ENCODE assay signal across 7 mouse cellular contexts in the genomic region with DNA sequence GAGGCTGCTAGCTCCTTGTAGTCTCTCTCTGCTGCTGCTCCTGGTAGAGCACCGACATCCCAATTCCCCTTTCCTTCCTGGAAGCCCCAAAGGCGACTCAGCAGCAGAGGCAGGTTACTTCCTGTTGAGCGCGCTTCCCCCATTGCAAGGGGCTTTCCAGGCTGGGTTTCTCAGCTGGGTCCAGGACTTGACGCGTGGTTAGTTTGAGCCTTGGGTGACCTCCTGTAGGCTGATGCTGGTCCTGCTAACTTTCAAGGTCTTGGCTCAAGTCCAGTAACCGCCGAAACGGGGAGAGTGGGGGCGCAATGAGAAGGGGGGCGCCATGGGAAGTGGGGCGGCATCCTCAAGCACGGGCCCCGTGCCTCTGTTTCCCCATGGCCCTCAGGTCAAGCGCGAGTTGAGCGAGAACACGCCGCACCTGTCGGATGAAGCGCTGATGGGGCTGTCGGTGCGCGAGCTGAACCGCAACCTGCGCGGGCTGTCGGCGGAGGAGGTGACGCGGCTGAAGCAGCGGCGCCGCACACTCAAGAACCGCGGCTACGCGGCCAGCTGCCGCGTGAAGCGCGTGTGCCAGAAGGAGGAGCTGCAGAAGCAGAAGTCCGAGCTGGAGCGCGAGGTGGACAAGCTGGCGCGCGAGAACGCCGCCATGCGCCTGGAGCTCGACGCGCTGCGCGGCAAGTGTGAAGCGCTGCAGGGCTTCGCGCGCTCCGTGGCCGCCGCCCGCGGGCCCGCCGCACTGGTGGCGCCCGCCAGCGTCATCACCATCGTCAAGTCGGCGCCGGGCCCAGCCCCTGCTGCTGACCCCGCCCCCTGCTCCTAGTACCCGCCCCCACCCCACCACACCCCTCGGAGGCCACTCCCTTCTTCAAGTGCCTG. TPM values are rescaled to one million over a fixed set of nuclear protein-coding genes. Genes with fewer than 3 reads are reported as not detected.
DNase-seq lines count a peak whose midpoint lies in the region; ATAC-seq and TF ChIP-seq lines count a peak whose summit lies in the region.

No protein-coding gene starts in this region.

- peak overlapping the region; percentile 89 for H3K4me2 ChIP-seq in liver, embryonic 12.5 days
- H3K4me2 ChIP-seq in midbrain, postnatal 0 days (ENCODE audit: low read depth, low read length, poor library complexity, severe bottlenecking), result peak overlapping the region; percentile 91

- peak overlapping the region; percentile 66; the same call in 1 of the 2 replicates for H3K27ac ChIP-seq in liver, embryonic 12.5 days
- H3K27ac ChIP-seq in midbrain, postnatal 0 days (ENCODE audit: low read depth, low read length), result peak overlapping the region; percentile 21; the same call in 1 of the 2 replicates
- peak overlapping the region; percentile 67; the same call in 1 of the 2 replicates for H3K27ac ChIP-seq in spleen, adult 2 months (ENCODE audit: insufficient read depth, low read length)

- ATAC-seq in granulocyte monocyte progenitor cell, adult 5-6 weeks (replicated peaks; ENCODE audit: poor library complexity, severe bottlenecking), result peak; percentile 62
- ATAC-seq in liver, embryonic 12.5 days, result peak; percentile 87
- ATAC-seq in midbrain, postnatal 0 days (ENCODE audit: low FRiP score), result peak; percentile 71

- peaks cover 18% of the 10 kb centered on the region; the same call in 1 of the 2 replicates for H3K27me3 ChIP-seq in liver, embryonic 12.5 days (replicated peaks)
- H3K27me3 ChIP-seq in midbrain, postnatal 0 days (ENCODE audit: insufficient read depth, low read length), result peaks cover 5% of the 10 kb centered on the region; the same call in 1 of the 2 replicates
- H3K27me3 ChIP-seq in spleen, adult 2 months (ENCODE audit: control insufficient read depth, insufficient read depth, low read length), result no peaks in the 10 kb centered on the region; the same call in 1 of the 2 replicates

- H3K4me1 ChIP-seq in liver, embryonic 12.5 days, result peaks cover 62% of the 10 kb centered on the region
- peaks cover 5% of the 10 kb centered on the region; the same call in 1 of the 2 replicates for H3K4me1 ChIP-seq in midbrain, postnatal 0 days (ENCODE audit: insufficient read depth, low read length)
- H3K4me1 ChIP-seq in spleen, adult 2 months (ENCODE audit: control insufficient read depth, insufficient read depth, insufficient read length), result peaks cover 10% of the 10 kb centered on the region

- H3K9me3 ChIP-seq in liver, embryonic 12.5 days (replicated peaks), result no peaks in the 10 kb centered on the region
- no peaks in the 10 kb centered on the region for H3K9me3 ChIP-seq in midbrain, postnatal 0 days (ENCODE audit: low read length)

- peaks cover 10% of the 10 kb centered on the region for H3K36me3 ChIP-seq in liver, embryonic 12.5 days
- peaks cover 18% of the 10 kb centered on the region for H3K36me3 ChIP-seq in midbrain, postnatal 0 days (ENCODE audit: insufficient read depth, low read length)
- peaks cover 5% of the 10 kb centered on the region; the same call in 1 of the 2 replicates for H3K36me3 ChIP-seq in spleen, adult 2 months (ENCODE audit: control insufficient read depth, insufficient read depth, low read length)

- peak overlapping the region; percentile 55 for H3K4me3 ChIP-seq in liver, embryonic 12.5 days
- H3K4me3 ChIP-seq in midbrain, postnatal 0 days (ENCODE audit: low read depth, low read length), result peak overlapping the region; percentile 44
- H3K4me3 ChIP-seq in spleen, adult 2 months (ENCODE audit: extremely low read depth, insufficient read depth, insufficient read length), result peak overlapping the region; percentile 56

- DNase-seq in T-cell, adult 2 months (ENCODE audit: low spot score), result peak; percentile 59
- DNase-seq in embryo, embryonic 10.5 days (ENCODE audit: low spot score), result peak; percentile 87
- DNase-seq in kidney, adult 18-20 months, result peak; percentile 70
- DNase-seq in midbrain, postnatal 0 days (ENCODE audit: low spot score), result peak; percentile 76
- peak; percentile 36 to 38 for DNase-seq in spleen, adult 2 months (ENCODE audit: low read depth in 1 of 2, low spot score in 2 of 2)

- no peak for TF ChIP-seq POLR2A in spleen, adult 2 months (IDR thresholded peaks at IDR 0.05; ENCODE audit: low read depth, low read length)

- TF ChIP-seq CTCF in midbrain, postnatal 0 days (IDR thresholded peaks at IDR 0.05), result peak; percentile 44
- no peak for TF ChIP-seq CTCF in spleen, adult 2 months (IDR thresholded peaks at IDR 0.05; ENCODE audit: extremely low read depth, insufficient read depth, insufficient read length, insufficient replicate concordance)

- WGBS in liver, embryonic 12.5 days (ENCODE audit: insufficient replicate concordance), result 2% methylated on average over 77 of the region's 77 CpGs
- 1% methylated on average over 76 of the region's 77 CpGs for WGBS in midbrain, postnatal 0 days
- under 1% methylated on average over 74 of the region's 77 CpGs for WGBS in spleen, adult 2 months

- H3K9ac ChIP-seq in liver, embryonic 12.5 days, result peak overlapping the region; percentile 73
- H3K9ac ChIP-seq in midbrain, postnatal 0 days (replicated peaks; ENCODE audit: low read length, poor library complexity, severe bottlenecking), result peak overlapping the region; percentile 62

RNA-seq across cellular contexts. Expression of gene Maff, which starts 10.9 kb away (rescaled TPM):
- 0.41 TPM in 1 of 2 replicates, not detected in the other for total RNA-seq in granulocyte monocyte progenitor cell, adult 5-6 weeks (2014; fragmentation: Nextera tagmentation)
- 2.8 TPM in 2 replicates for total RNA-seq in granulocyte monocyte progenitor cell, adult 5-6 weeks (2017)
- polyA plus RNA-seq in liver, embryonic 12.5 days (2016; fragmentation: Nextera tagmentation; extraction: Ambion mirVana), result 1.1 and 2.8 TPM in 2 replicates
- 4.0 and 5.4 TPM in 2 replicates for total RNA-seq in midbrain, postnatal 0 days (2014; rRNA removed)
- 0.93 and 1.2 TPM in 2 replicates for polyA plus RNA-seq in midbrain, postnatal 0 days (2015; fragmentation: Nextera tagmentation; extraction: Ambion mirVana)
- 2.0 and 2.6 TPM in 2 replicates for polyA plus RNA-seq in spleen, adult 2 months (2012; rRNA removed)

RNA-seq across cellular contexts. Expression of gene Pla2g6, which starts 29.1 kb away (rescaled TPM):
- 15.3 and 20.4 TPM in 2 replicates for total RNA-seq in granulocyte monocyte progenitor cell, adult 5-6 weeks (2014; fragmentation: Nextera tagmentation)
- 9.2 and 13.0 TPM in 2 replicates for total RNA-seq in granulocyte monocyte progenitor cell, adult 5-6 weeks (2017)
- polyA plus RNA-seq in liver, embryonic 12.5 days (2016; fragmentation: Nextera tagmentation; extraction: Ambion mirVana), result 16.8 and 17.3 TPM in 2 replicates
- total RNA-seq in midbrain, postnatal 0 days (2014; rRNA removed), result 26.8 and 35.3 TPM in 2 replicates
- polyA plus RNA-seq in midbrain, postnatal 0 days (2015; fragmentation: Nextera tagmentation; extraction: Ambion mirVana), result 14.5 and 17.6 TPM in 2 replicates
- polyA plus RNA-seq in spleen, adult 2 months (2012; rRNA removed), result 15.1 and 19.3 TPM in 2 replicates

RNA-seq across cellular contexts. Expression of gene Tmem184b, which starts 46.1 kb away (rescaled TPM):
- total RNA-seq in granulocyte monocyte progenitor cell, adult 5-6 weeks (2014; fragmentation: Nextera tagmentation), result 19.7 and 30.2 TPM in 2 replicates
- total RNA-seq in granulocyte monocyte progenitor cell, adult 5-6 weeks (2017), result 2.6 and 6.4 TPM in 2 replicates
- polyA plus RNA-seq in liver, embryonic 12.5 days (2016; fragmentation: Nextera tagmentation; extraction: Ambion mirVana), result 16.4 and 19.0 TPM in 2 replicates
- 54.9 and 75.7 TPM in 2 replicates for total RNA-seq in midbrain, postnatal 0 days (2014; rRNA removed)
- 30.1 and 33.3 TPM in 2 replicates for polyA plus RNA-seq in midbrain, postnatal 0 days (2015; fragmentation: Nextera tagmentation; extraction: Ambion mirVana)
- polyA plus RNA-seq in spleen, adult 2 months (2012; rRNA removed), result 89.7 and 113 TPM in 2 replicates

Comparison
In these comparisons a context has a peak if more than half of its experiments do, and no peak if none do; other contexts are left out.
1. Peak in every context shown above with its lines: DNase-seq, ATAC-seq, H3K4me3 ChIP-seq and H3K27ac ChIP-seq.
2. DNase-seq: peak in every context shown above with its lines; median percentile 87 in embryo, embryonic 10.5 days; 76 in midbrain, postnatal 0 days; 70 in kidney, adult 18-20 months; 59 in T-cell, adult 2 months; 37 in spleen, adult 2 months.